Mouse (Mus musculus): ENCODE results near the gene Slc26a10. TPM values are rescaled to one million over a fixed set of nuclear protein-coding genes. Genes with fewer than 3 reads are reported as not detected.

Slc26a10 gene
- polyA plus RNA-seq, 3 experiments from 2014 or later, result 3.2 to 4.3 (median 3.2) TPM

DNA sequence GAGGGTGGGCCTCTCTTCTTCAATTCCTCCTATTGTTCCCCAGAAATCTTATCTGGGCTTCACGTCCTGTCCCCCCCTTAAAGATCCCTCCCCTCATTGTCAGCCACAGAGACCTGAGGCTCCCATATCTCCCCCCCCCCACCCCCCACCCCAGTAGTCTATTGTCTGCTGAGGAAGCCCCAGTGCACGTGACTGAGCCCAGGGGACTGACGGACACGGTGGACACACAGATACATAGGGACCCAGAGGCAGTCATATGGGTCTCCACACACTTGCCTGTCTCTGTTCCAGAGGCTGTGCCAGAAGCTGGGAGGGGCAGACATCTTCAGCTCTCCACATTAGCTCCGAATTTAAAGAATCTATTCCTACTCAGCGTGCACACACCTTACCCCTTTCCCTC is 1.1 kb upstream of the Slc26a10 start:
- no peak for ATAC-seq

DNA sequence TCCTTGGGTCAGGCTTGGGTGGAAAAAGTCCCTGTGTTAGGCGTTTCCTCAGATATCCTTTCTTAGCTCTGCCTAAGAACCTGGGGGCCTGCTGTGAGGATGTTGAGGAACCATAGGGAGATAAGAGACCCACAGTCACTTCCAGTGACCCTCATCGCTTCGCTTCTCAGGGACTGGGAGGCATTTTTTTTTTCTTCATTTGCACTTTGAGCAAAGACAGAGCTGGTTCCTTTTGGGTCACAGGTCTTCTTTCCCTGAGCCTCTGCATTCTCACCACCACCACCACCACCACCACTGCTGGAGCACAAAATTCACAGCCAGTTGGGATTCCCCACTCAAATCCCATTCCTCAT is 226 bp upstream of the Slc26a10 start:
- no peak for ATAC-seq

DNA sequence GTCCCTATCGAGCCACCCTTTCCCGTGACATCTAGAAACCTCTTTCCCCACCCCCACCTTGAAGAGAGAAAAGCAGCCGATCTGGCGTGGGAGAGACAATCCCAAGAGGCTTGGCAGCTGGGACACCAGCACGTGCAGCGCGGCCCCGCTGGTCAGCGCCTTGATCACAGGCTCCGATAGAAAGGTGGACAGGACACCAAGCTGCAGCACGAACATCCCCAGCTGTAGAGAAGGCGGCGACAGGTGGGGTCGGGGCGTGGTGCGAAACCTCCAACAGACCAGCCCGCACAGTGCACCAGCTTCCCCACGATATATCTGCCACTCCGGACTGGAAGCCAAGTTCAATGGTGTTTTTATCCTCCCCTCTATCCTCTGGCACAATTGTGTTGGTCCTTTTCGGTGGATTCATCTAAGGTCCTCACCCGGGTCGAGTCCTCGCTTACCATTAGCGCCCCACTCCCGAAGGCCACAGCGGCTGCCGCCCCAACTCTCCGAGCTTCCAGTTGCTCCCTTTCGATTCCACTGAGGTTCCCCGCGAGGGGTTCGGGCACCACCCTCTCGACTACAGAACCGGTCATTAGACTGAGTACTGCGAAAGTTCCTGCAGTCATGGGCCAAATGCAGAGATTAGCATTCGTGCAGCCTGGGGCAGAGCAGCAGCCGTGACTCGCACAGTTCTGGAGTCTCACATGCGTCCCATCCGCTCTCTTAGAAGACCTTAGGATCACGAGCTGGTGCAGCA is 2.0 kb downstream of the Slc26a10 start:
- no peak for ATAC-seq

DNA sequence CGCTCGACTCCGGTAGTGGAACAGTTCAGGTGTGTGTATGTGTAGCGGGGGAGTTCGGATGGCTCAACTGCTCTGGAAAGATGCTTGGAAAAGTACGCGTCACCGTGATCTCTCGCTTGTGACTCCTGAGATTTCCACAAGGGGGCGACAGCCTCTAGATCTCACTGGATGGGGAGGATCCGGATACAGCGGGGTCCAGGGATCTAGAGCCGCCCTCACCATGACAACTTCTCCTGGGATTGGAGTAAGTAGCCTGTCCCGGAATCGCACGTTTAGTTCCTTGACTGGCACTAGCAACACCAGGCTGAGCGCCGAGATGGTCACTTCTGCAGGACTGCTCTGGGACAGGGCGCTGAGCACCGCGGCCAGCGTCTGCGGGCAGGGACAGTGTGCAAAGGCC is 2.7 kb downstream of the Slc26a10 start:
- peak; percentile 45 for ATAC-seq

DNA sequence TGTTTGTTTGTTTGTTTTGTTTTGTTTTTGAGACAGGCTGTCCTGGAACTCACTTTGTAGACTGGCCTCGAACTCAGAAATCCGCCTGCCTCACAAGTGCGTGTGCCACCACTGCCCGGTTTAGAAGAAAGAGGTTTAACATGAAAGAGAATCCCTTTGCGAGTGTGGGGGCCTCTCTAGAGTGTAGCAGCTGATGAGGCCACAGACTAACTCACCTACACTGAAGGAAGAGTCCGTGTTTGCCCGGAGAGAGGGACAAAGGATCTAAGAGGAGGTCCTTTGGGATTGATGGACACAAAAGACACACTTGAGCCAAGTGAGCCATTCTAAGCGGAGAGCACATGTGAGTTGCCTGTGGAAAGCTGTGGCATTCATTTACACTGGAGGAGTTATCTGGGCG is 3.2 kb downstream of the Slc26a10 start:
- ATAC-seq, result no peak

DNA sequence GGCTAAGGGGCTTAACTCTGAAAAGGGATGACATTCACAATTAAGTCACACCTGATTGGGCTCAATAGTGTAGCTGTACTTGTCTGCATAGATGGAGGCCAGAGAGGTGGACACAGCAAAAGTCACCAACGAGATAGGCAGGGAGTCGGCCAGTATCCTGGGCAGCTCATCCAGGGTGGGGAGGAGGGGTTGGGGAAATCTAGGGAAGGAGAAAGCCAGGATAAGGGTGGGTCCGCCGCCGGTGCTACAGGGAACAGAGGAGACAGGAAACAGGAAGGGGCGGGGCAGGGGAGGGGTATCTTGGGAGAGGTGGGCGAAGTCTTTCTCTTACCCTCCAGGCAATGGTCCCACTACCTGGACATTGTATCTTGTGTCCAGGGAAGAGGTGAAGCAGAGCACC is 3.7 kb downstream of the Slc26a10 start:
- ATAC-seq, result no peak

DNA sequence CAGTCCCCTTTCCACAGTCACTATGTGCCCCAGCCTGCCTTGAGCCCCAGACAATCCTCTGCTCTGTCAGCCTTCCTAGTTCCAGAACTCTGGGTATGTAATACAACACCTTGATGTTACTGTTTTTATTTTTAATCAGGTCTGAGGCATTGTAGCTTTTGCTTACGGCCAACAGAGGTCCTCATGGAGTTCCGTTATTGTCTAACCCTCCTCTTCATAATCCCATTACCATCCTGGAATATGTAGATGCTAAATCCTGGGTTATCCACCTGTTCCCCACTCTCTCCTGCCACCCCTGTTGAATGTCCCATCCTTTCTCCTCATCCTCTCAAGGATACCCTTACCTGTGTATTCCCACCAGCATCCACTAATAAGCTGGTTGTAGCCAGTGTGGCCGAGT is 4.2 kb downstream of the Slc26a10 start:
- ATAC-seq, result no peak

DNA sequence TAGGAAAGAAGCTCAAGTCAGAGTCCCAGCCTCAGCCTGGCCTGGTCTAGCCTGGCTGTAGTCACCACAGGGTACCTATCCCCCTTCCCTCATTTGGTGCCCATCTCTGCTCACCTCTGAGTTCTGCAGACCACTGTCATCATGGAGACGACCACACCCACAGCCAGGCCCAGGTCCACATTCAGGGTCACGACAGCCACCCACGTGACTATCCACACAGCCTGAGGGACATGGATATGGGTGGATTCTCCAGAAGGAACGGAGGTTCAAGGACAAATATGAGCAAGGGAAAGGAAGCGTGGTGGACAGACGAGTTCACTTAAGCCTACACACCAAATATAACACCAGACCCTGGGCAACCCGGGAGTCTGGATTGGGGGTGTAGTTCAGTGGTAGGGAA is 6.3 kb downstream of the Slc26a10 start:
- no peak for ATAC-seq

DNA sequence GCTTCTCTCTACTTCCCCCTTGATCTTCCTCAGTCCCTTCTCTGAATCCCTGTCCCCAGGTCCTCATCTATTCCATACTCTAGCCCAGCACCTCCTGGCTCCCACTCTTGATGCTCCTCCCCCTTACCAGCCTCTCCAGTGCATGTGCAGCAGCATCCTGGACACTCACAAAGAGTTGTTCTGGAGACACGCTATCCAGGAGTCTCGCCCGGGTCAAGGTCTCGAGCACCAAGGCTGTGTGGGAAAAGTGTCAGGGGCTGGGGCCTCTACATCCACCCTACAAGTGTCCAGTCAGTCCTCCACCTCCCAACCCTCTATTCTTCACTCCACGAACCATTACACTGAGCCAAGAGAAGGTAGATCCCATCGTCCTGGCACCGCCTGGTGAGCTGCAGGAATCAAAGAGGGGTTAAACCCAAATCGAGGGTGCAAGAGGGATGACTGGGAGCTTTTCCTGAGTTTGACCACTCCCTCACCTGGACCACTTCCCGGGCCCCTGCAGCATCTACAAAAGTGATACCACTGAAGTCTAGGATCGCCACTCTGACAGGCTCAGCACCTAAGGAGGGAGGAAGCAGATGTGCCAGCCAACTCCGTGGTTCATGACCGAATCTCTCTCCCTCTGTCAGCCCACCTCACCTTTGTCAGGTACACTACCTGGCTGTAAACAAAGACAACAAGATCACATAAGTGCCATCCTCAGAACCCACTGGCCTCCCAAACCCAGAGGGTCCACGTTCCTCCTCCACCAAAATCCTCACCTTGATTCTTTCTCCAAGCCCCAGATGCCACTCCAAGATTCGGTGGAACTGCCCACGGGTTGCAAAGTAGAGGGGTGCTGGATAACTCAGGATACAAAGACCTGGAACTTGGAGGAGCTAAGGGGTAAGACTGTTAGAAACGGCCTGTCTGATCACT is 7.0 kb downstream of the Slc26a10 start:
- no peak for ATAC-seq

DNA sequence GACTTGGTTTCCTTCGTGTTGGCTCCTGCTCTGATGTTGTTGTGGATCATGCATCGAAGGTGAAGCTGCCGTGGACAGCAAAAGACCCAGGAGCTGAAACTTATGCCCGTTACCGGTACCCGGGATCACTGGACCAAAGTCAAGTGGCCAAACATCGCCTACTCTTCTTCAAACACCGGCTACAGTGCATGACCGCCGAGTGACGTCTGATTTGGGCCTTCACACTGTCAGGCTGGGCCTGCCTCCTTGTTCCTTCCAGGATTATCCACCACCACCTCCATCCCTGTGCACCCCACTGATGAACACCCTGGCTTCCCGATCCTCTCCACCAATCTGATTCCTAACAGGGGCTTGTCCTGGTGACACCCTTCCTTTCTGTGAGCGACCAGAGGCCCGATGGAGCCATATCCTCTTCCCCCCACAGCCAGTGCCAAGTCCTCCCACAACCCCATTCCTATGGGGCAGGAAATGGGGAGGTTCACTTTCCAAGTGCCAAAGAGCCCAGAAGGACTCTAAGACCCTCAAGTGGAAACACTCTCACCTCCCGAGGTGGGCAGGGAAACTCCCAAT is 8.7 kb downstream of the Slc26a10 start:
- no peak for ATAC-seq

DNA sequence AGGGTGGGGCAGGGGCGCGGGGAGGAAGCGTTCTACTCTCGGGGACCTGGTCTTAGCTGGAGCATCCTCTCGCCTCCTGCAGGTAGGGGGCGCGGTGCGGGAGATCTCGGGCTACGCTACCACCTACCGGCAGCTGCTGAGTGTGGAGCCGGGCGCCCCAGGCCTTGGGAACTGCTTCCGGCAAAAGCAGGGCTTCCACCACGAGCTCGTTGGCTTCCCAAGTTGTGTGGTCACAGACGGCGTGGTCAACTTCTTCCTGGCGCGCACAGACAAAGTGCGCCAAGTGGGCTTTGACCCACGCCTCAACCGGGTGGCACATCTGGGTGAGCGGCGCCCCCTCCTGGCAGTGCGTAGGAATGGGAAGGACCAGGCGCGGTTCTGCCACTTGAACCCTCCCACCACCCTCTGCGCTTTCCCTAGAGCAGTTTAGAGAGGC is 9.6 kb downstream of the Slc26a10 start:
- peak; percentile 61 for ATAC-seq

DNA sequence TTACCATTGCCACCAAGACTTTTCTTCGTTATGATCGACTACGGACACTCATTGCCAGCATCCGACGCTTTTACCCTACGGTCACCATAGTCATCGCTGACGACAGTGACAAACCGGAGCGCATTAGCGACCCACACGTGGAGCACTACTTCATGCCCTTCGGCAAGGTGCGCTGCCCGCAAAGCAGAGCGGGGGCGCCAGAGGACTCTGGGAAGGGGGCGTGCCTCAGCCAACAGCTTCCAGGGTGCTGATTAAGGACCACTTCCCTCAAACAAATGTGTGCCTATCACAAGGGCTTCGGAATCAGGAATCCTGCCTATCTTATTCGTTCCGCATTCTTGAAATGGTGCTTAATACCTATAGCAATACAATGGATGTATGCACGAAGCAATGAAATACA is 10.4 kb downstream of the Slc26a10 start:
- ATAC-seq, result no peak

DNA sequence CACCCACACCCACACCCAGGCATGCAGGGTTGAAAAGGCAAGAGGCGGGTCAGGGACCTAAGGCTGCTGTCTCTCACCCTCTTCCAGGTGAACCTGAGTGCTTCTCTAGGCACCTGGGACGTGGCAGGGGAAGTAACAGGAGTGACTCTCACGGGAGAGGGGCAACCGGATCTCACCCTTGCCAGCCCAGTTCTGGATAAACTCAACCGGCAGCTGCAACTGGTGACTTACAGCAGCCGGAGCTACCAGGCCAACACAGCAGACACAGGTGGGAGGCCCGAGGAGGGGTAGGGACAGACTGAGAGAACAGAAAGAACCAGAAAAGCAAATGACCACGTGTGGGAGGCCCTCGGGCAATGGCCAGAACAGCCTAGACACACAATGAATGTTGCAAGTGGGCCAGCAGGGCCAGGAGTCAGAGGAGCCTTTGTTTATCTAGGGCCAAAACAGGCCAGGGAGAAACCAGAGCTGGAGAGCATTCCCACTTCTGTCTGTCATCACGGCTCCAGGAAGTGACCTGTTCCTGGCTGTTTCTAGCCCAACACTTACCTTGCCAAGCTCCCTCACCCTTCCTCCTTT is 12.7 kb downstream of the Slc26a10 start:
- ATAC-seq, result no peak

DNA sequence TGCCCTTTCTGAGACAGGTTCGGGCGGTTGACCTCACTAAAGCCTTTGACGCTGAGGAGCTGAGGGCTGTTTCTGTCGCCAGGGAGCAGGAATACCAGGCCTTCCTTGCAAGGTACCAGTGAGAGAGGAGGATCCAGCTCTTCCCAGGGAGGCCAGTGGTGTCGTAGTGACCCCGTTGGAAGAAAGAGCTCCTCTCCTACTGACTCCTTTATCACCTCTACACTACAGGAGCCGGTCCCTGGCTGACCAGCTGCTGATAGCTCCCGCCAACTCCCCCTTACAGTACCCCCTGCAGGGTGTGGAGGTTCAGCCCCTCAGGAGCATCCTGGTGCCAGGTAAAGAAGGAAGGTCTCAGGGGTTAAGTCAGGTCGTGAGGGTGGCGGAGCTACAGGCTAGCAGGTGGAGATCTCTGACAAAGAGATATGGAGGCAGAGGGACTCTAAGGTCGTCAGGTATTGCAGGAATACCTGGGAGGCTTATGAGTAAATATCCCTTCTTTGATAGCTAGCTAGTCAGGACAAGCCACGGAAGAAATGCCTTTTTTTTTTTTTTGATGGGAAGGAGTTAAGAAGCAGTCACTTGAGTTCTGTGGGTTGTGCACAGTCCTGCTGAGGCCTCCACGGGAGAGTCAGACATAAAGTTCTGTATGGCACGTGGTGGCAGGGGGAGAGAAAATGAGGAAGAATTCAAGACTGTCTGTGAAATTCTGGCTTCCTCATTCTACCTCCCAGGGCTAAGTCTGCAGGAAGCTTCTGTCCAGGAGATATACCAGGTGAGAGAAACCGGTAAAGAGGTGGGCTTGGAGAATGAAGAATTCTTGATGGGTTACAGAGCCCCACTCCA is 13.5 kb downstream of the Slc26a10 start:
- no peak for ATAC-seq

DNA sequence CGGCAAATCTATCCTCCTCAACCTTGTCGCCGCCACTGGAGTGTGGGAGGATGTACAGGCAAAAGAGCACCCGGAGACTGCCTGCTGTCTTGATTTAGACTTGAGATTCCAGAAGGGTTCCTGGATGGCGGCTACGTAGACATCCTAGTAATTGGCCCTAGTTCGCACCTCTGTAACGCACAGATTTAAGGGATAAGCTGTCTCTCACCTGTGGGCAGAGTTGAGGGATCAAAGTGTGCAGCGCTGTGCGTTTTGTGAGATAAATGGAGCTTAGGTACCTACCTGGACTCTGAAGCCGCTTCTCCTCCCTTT is 14.1 kb downstream of the Slc26a10 start:
- ATAC-seq, result no peak

DNA sequence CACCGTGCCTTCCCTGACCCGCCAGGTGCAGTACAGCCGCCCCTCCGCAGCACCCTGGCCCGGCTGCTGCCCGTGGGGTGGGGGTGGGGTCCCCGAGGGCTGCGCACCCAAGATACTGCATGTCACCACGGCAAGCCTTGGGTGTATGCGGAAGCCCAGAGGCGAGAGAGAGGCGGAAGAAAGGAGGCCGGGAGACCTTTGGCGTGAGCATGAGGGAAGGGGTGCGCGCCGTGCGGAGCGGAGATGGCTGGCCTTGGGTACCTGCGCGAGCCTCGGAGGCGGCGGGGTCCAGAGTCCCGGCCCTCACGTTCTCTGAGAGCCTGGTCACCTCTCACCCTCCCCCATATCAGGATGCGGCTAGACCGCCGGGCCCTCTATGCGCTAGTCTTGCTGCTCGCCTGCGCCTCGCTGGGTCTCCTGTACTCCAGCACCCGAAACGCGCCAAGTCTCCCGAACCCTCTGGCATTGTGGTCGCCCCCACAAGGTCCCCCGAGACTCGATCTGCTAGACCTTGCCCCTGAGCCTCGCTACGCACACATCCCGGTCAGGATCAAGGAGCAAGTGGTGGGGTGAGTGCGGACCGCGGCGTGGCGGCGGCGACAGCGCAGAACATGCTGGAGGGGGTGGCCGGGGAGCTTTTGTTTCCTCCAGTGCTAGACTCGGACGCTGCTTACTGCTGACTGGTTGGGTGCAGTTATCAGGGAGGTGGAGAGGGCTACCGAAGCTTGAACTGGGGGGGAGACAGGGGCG is 14.6 kb downstream of the Slc26a10 start:
- ATAC-seq, result peak; percentile 24

DNA sequence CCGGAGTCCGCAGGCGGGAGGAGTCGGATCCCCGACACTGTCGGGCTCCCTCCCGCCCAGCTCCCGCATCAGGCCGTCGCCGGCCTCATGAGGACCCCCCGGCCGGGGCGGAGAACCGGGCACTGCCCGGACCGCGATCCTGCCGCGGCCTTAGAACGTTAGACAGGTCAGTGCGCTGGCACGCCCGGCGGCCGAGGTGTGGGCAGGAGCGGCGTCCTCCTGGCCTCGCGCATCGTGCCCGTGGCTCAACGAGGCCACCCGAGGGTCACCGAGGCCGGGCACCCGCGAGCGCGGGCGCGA is 15.1 kb downstream of the Slc26a10 start:
- no peak for ATAC-seq

DNA sequence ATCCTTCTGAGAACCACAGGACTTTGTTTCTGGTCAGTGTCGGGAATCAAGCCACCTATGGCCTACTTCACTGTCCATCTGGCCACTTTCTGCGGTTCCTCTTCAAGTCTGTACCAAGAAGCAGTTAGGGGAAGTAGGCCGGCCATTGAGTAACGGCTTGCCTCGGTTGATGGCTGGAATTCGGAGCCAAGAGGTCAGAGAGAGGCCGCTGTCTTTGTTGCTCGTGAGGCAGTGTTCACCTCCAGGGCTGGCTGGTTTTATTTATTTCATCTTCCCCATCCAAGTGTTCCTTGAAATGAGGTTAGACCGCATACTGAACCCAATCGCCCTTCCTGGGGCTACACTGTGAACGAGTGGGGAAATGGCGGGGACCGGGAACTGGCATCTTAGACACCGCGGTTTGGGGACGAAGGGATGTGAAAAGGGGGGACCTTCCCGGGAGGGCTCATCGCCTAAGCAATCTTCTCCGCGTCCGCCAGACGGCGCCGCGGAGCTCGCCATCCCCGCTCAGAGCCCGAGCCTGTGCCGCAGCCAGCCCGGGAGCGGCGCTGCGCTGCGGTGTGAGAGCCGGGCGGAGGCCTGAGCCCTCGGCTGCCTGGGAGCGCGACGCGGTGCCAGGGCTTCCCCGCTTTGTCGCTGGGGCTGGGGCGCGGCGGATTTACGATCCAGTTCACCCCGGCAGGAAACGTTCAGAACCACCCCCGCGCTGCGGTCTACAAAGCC is 15.7 kb downstream of the Slc26a10 start, which contains the start of gene B4galnt1:
TSS of gene B4galnt1 (plus strand) at position 595 of the 723 bp plus-strand sequence.
- ATAC-seq, result peak; percentile 35

DNA sequence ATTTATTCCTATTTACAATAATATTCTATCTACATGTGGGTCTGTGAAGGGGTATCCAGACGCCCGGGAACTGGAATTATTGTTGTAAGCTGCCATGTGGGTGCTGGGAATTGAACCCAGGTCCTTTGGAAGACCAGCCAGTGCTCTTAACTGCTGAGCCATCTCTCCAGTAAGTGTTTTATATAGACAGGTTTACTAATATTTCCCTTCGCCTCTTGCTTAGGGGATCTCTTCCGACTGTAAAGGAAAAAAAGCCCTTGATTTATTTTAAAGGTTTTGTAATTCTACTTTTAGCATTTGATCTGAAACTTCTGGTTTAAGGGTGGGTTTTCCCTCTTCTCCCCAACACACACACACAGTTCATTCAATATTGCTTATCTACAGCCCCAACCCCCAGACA is 16.3 kb downstream of the Slc26a10 start:
- ATAC-seq, result no peak

DNA sequence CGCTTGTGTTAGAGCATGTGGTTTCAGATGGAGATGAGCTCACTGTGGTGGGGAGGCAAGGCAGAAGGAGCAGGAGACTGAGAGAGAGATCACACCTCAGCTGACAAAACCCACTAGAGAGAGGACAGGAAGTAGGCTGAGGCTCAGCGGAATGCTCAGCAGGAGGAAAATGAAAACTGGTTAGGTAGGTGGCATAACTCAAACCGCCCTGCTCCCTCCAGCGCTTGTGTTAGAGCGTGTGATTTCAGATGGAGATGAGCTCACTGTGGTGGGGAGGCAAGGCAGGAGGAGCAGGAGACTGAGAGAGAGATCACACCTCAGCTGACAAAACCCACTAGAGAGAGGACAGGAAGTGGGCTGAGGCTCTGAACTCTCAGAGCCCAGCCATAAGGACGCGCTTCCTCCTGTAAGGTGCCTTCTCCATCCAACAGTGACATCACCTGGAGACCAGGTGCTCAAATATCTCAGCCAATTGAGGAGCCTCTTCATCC is 17.6 kb downstream of the Slc26a10 start:
- ATAC-seq, result peak; percentile 72

DNA sequence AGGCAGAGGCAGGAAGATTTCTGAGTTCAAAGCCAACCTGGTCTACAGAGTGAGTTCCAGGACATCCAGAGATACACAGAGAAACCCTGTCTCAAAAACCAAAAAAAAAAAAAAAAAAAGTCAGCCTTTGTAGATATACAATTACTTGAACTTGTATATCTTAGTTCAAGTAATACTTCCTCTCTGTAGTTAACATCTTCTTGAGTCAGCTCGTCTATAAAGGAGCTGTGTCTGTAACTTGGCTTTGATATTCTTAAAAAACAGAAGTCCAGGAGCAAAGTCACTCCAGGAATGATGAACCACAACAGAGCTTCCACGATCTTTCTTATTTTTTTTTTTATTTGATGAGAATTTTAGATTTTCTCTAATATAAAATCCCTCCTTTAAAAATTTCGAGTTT is 19.7 kb downstream of the Slc26a10 start:
- no peak for ATAC-seq
